Mouse (Mus musculus): Measurements from ENCODE around the gene Ror1. TPM values are rescaled to one million over a fixed set of nuclear protein-coding genes. Genes with fewer than 3 reads are reported as not detected.

Gene Ror1
- polyA plus RNA-seq, 1 experiment from 2014 or later, result 2.5 TPM

GRCm38 (mm10) chr4:100253831-100254230 lies 158.2 kb downstream of the Ror1 start:
- no peaks in the 10 kb centered on the region for H3K9me3 ChIP-seq (ENCODE audit: control insufficient read depth)
- H3K9ac ChIP-seq (ENCODE audit: low read depth, low read length), result no peak overlapping the region
- WGBS, result 84% methylated on average over 7 of the region's 7 CpGs
- no peak overlapping the region for H3K4me3 ChIP-seq (ENCODE audit: low read depth, low read length)
- no peak overlapping the region for H3K27ac ChIP-seq (ENCODE audit: low read depth, low read length)
- H3K27me3 ChIP-seq (replicated peaks; ENCODE audit: control insufficient read depth, insufficient read depth, low read length), result no peaks in the 10 kb centered on the region
- 0 out of 2 replicates have a peak, but pooled peaks cover 4% of the 10 kb centered on the region for H3K4me1 ChIP-seq (replicated peaks; ENCODE audit: control insufficient read depth, insufficient read depth, low read length)
- H3K36me3 ChIP-seq (ENCODE audit: control insufficient read depth, insufficient read depth), result no peaks in the 10 kb centered on the region
- no peak overlapping the region for H3K4me2 ChIP-seq (replicated peaks; ENCODE audit: low read depth)
- no peak for TF ChIP-seq CTCF (IDR thresholded peaks at IDR 0.05; ENCODE audit: low read depth)
- ATAC-seq, result no peak

- H3K4me3 ChIP-seq (ENCODE audit: low read depth, low read length), result no peak overlapping the region
- no peaks in the 10 kb centered on the region for H3K9me3 ChIP-seq (ENCODE audit: control insufficient read depth)
- no peaks in the 10 kb centered on the region for H3K4me1 ChIP-seq (replicated peaks; ENCODE audit: control insufficient read depth, insufficient read depth, low read length)
- ATAC-seq, result no peak
- no peaks in the 10 kb centered on the region for H3K36me3 ChIP-seq (ENCODE audit: control insufficient read depth, insufficient read depth)
- H3K4me2 ChIP-seq (replicated peaks; ENCODE audit: low read depth), result no peak overlapping the region
- H3K27me3 ChIP-seq (replicated peaks; ENCODE audit: control insufficient read depth, insufficient read depth, low read length), result no peaks in the 10 kb centered on the region
- H3K27ac ChIP-seq (ENCODE audit: low read depth, low read length), result no peak overlapping the region
- TF ChIP-seq CTCF (IDR thresholded peaks at IDR 0.05; ENCODE audit: low read depth), result no peak
- no peak overlapping the region for H3K9ac ChIP-seq (ENCODE audit: low read depth, low read length)
- WGBS, result 57% methylated on average over 5 of the region's 5 CpGs
These were observed 162.9 kb downstream of the Ror1 start for GRCm38 (mm10) chr4:100258462-100258861.

GRCm38 (mm10) chr4:100263917-100264316 lies 168.3 kb downstream of the Ror1 start:
- Histone ChIP-seq H3K9me3 (ENCODE audit: control insufficient read depth) (no peaks in the 10 kb centered on the region), H3K4me3 (ENCODE audit: low read depth, low read length) (no peak overlapping the region), H3K27me3 (replicated peaks; ENCODE audit: control insufficient read depth, insufficient read depth, low read length) (no peaks in the 10 kb centered on the region), H3K4me2 (replicated peaks; ENCODE audit: low read depth) (no peak overlapping the region), H3K27ac (ENCODE audit: low read depth, low read length) (no peak overlapping the region), H3K9ac (ENCODE audit: low read depth, low read length) (no peak overlapping the region), H3K4me1 (replicated peaks; ENCODE audit: control insufficient read depth, insufficient read depth, low read length) (no peaks in the 10 kb centered on the region), H3K36me3 (ENCODE audit: control insufficient read depth, insufficient read depth) (no peaks in the 10 kb centered on the region)
- no peak for ATAC-seq
- 100% methylated on average over 1 of the region's 1 CpGs for WGBS
- TF ChIP-seq CTCF (IDR thresholded peaks at IDR 0.05; ENCODE audit: low read depth), result no peak

- Histone ChIP-seq H3K27me3 (replicated peaks; ENCODE audit: control insufficient read depth, insufficient read depth, low read length) (no peaks in the 10 kb centered on the region), H3K9me3 (ENCODE audit: control insufficient read depth) (no peaks in the 10 kb centered on the region), H3K4me2 (replicated peaks; ENCODE audit: low read depth) (no peak overlapping the region), H3K36me3 (ENCODE audit: control insufficient read depth, insufficient read depth) (no peaks in the 10 kb centered on the region), H3K27ac (ENCODE audit: low read depth, low read length) (no peak overlapping the region), H3K4me3 (ENCODE audit: low read depth, low read length) (no peak overlapping the region), H3K9ac (ENCODE audit: low read depth, low read length) (no peak overlapping the region), H3K4me1 (replicated peaks; ENCODE audit: control insufficient read depth, insufficient read depth, low read length) (no peaks in the 10 kb centered on the region)
- TF ChIP-seq CTCF (IDR thresholded peaks at IDR 0.05; ENCODE audit: low read depth), result no peak
- WGBS, result 45% methylated on average over 10 of the region's 10 CpGs
- no peak for ATAC-seq
These were observed 175.6 kb downstream of the Ror1 start for GRCm38 (mm10) chr4:100271059-100271735.

- Histone ChIP-seq H3K4me1 (replicated peaks; ENCODE audit: control insufficient read depth, insufficient read depth, low read length) (no peaks in the 10 kb centered on the region), H3K4me2 (replicated peaks; ENCODE audit: low read depth) (no peak overlapping the region), H3K27me3 (replicated peaks; ENCODE audit: control insufficient read depth, insufficient read depth, low read length) (no peaks in the 10 kb centered on the region), H3K9me3 (ENCODE audit: control insufficient read depth) (no peaks in the 10 kb centered on the region), H3K27ac (ENCODE audit: low read depth, low read length) (no peak overlapping the region), H3K36me3 (ENCODE audit: control insufficient read depth, insufficient read depth) (no peaks in the 10 kb centered on the region), H3K4me3 (ENCODE audit: low read depth, low read length) (no peak overlapping the region), H3K9ac (ENCODE audit: low read depth, low read length) (no peak overlapping the region)
- WGBS, result 38% methylated on average over 6 of the region's 6 CpGs
- no peak for TF ChIP-seq CTCF (IDR thresholded peaks at IDR 0.05; ENCODE audit: low read depth)
- ATAC-seq, result no peak
These were observed 176.1 kb downstream of the Ror1 start for GRCm38 (mm10) chr4:100271736-100272127.

- H3K9me3 ChIP-seq (ENCODE audit: control insufficient read depth), result no peaks in the 10 kb centered on the region
- WGBS, result 88% methylated on average over 3 of the region's 3 CpGs
- H3K4me3 ChIP-seq (ENCODE audit: low read depth, low read length), result no peak overlapping the region
- H3K36me3 ChIP-seq (ENCODE audit: control insufficient read depth, insufficient read depth), result no peaks in the 10 kb centered on the region
- H3K9ac ChIP-seq (ENCODE audit: low read depth, low read length), result no peak overlapping the region
- no peak for TF ChIP-seq CTCF (IDR thresholded peaks at IDR 0.05; ENCODE audit: low read depth)
- ATAC-seq, result no peak
- H3K27ac ChIP-seq (ENCODE audit: low read depth, low read length), result no peak overlapping the region
- no peaks in the 10 kb centered on the region for H3K4me1 ChIP-seq (replicated peaks; ENCODE audit: control insufficient read depth, insufficient read depth, low read length)
- no peak overlapping the region for H3K4me2 ChIP-seq (replicated peaks; ENCODE audit: low read depth)
- no peaks in the 10 kb centered on the region for H3K27me3 ChIP-seq (replicated peaks; ENCODE audit: control insufficient read depth, insufficient read depth, low read length)
These were observed 177.8 kb downstream of the Ror1 start for GRCm38 (mm10) chr4:100273356-100273755.

Measured in intestine, postnatal 0 days (tissue).